Mouse (Mus musculus): ENCODE measurements around the gene Ppara. TPM values are rescaled to one million over a fixed set of nuclear protein-coding genes. Genes with fewer than 3 reads are reported as not detected.

Ppara gene
- total RNA-seq (2021) (10 to 100 TPM; 37.2 to 48.9 TPM), polyA plus RNA-seq (2012; rRNA removed) (6.3 and 8.5 TPM in 2 replicates)
- long read RNA-seq, partial matches to known transcripts: 1 of 6 reads
- long read RNA-seq, other reads (novel, unspliced or antisense): 2 of 6 reads

GRCm38 (mm10) chr15:85734571-85735033, at the start of gene Ppara:
TSS of gene Ppara (plus strand) at chr15:85734983.
- peak; percentile 64 for DNase-seq

DNA sequence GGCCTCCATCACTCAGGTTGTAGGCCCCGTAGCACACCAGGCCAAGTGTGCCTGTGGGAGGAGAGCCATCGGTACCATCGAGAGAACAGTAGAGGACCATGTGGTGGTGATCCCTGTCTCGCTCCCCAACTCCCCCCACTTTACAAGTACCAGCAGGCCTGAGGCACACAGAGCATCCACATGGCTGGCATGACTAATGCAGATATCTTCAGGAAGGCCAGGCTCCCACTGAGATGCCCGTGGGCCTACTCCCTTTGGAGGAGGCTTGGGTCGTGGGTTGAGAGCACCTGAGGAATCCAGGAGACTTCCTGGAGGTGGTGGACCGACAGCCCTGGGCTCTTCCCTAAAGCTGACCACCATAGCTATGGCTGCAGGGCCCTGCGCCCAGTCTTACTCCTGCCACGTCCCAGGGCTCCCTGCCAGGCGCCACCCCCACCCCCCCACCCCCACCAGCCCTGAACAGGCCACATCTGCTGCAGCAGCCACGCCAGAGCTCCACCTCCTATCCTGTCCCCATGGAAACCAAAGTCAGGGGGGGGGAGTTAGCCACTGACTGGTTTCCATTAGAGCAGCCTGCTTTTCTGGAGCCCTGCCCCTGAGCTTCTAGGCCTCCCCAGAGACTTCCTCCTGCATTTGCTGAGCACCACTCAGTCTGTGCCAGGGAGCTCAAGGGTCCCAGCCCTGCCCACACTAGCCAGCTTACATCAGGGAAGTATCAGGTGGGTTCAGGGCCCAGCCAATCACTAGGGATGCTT, 48.0 kb upstream of the Ppara start:
- DNase-seq: peak; percentile 84

GRCm38 (mm10) chr15:85687630-85688410, 47.0 kb upstream of the Ppara start:
- peak; percentile 38 for DNase-seq

GRCm38 (mm10) chr15:85688734-85689133, 46.0 kb upstream of the Ppara start:
- DNase-seq: peak; percentile 29

GRCm38 (mm10) chr15:85689523-85689922, 45.3 kb upstream of the Ppara start:
- no peak for DNase-seq

- peak; percentile 27 for DNase-seq
These were observed 44.7 kb upstream of the Ppara start for GRCm38 (mm10) chr15:85690058-85690457.

DNA sequence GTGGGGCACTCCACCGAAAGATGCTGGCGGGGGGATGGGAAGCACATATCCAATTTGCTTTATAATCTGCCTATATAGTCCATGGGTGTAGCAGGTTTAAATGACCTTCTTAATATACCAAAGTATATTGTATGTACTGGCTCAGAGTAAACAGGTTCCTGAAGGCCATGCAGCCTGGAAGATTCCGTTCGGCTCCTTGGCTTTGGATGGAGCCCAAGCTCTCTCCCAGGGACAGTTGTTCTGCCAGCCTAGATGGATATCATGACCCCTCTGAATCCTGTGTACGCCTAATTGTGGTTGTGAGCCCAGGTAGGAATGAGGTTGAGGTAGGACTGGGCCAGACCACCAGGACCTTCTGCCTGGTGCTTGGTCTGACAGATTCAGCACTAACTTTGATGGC, 43.9 kb upstream of the Ppara start:
- DNase-seq: peak; percentile 67

DNA sequence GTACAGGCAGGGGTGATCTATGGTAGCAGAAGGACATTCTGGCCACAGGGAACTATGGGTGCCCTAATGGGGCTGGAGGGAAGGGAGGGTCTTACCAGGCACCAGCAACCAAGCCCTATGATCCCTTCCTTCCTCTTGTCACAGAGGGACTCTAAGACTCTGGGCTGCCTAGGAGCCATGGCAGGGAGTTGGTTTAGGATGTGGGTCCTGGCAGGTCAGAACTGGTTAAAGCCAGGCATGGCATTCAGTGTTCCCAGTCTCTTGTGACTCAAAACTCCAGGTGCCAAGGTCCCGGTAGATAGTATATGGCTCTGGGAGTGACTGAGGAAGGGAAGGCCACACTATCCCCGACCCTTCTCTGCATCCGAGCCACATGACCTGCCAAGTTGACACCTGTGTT, 41.7 kb upstream of the Ppara start:
- DNase-seq: peak; percentile 33

DNA sequence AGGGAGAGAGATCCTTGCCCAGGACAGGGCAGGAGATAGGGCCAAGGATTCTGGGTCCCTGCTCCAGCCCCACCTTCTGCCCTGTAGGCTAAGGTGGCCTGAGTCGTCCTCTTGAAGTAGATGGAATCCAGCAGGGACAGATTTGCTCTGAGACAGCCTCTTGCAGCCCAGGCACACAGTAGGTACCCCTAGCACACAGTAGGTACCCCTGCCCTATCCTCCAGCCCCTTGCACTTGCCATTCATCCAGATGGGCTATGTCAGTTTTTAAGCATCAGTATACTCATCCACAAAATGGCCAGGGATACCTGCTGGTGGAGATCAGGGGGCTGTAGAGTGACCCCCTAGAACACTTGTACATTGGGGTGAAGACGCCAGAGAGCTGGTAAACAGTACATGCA, 41.0 kb upstream of the Ppara start:
- peak; percentile 30 for DNase-seq

DNA sequence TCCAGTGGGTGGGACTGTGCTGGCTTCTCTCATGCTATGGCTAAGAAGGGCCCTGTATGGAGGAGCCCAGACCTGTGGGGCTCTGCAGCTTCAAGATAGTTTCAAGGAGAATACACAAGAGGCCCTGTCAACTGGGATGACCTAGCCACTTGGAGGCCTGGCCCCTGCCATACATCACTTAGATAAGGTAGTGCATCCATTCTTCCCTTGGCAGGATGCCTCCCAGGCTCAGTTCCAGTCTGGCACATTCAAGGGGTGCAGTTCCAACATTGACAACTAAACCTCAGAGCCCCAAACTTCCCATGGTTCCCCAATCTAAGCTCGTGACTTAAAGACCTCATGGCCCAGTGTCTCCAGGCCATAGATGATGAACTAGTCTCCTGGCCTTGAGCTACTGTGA, 40.4 kb upstream of the Ppara start:
- peak; percentile 79 for DNase-seq

DNA sequence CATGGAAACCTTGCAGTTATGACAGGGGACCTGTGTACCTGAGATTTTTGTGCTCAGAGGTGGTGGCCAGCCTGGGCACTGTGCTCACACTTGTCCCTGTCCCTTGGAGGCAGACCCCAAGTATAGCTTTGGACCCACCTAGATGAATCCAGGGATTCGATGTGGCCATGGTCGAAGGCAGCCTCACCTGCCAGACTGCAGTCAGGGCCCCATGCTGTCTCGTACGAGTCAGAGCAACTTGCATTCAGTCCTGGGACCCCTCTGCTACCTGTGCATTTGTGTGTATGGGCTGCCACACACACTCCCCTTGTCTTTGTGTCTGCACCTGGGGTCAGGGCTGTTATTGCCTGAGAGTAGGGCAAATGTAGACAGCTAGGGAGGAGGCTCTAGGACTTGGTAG, 39.5 kb upstream of the Ppara start:
- no peak for DNase-seq

DNA sequence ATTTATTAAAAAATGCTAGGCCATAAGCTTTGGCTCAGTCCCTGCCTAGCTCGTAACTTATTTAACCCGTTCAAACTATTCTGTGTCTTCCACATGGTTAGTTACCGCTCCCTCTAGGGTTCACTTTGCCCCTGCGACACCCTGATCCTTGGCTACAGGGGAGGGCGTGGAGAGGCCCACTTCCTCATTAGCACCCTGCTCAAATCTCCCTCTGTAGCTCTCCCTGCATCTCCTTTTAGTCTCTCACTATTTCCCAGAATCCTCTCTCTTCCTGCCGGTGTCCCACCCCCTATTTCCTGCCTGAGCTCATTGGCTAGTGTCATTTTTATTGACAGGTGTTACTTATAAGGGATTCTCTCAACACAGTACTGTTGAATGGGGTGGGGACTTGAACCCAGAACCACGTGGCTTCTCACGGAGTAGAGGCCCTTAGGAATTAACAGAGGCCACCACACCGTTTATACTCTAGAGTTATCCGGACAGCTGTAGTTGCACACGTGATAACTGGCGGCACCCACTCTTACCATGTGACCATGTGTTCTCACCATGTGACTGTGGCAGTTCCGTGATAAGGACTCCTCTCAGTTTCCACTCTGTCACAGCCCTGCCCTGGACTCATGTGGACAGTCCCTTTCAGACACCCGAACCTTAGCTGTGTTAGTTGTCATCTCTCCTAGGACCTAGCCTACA, 36.3 kb upstream of the Ppara start:
- DNase-seq: peak; percentile 37

DNA sequence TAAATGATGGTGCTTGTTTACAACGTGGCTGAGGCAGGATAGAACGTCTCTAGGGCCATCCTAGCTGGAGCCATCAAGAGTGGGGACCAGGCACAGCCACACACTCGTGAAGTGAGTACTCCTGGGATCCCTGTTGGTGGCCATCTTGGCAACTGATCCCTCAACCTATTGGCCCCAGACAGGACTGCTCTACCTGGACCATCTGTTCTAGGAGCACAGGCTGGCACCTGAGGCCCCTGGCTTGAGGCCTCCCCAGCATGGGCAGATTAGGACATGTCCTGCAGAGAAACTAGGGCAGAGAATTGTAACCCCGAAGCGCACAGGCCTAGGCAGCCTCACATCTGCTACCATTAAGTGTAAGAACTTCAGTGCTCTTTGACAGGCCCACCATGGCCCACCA, 35.3 kb upstream of the Ppara start:
- peak; percentile 33 for DNase-seq

GRCm38 (mm10) chr15:85699862-85700501, 34.8 kb upstream of the Ppara start:
- peak; percentile 63 for DNase-seq

DNA sequence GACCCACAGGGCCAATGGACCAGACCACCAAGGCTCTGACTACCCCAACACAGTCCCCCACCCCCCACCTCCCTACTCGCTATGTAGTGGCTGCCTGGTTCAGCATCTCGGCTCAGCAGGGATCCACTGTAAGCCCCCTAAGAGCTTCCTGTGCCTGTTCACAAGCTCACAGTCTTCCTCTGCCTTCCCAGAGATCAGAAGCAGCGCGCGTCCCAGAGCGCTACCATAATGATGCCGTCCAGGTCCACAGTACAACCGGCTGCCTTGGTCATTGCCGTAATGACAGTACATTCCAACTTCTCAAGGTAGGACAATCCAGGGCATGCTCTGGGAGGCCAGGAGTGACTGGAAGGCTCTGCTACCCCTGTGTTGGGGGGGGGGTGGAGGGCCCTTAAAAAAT, 34.1 kb upstream of the Ppara start:
- DNase-seq: peak; percentile 42

DNA sequence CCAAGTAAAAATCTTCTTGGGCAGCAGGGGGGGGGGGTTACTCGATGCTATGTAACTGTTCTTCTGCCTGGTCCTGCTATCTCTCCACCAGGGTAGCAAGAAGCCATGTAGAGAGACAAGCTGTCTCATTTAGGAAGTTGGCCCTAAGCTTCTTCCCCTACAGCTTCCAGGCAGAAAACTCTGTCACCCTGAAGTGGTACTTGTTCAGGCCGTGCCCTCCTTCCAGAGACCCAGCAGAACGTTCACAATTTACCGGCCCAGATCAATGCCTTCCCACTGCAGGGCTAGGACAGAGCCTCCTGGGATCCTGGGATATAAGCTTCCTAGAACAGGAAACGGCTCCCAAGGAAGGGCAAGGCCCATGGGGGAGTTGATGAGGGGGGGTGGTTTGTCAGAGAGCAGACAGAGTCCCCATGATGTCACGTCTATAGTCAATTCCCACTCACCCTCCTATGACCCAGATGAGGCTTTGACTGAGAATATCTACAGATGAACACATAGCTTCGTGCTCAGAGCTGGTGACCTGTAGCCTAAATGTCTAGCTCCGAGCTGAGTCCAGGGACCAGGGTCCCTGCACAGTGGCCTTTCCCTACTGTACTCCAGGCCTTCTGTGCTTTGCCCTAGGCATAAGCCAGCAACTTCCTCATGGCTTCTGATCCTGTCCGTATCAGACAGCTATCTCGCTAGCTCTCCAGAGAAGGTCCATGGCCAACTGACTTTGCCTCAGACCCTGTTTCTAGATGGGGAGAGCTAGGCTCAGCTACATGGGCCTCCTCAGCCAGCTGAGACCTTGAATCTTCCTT, 33.5 kb upstream of the Ppara start:
- peak; percentile 42 for DNase-seq

DNA sequence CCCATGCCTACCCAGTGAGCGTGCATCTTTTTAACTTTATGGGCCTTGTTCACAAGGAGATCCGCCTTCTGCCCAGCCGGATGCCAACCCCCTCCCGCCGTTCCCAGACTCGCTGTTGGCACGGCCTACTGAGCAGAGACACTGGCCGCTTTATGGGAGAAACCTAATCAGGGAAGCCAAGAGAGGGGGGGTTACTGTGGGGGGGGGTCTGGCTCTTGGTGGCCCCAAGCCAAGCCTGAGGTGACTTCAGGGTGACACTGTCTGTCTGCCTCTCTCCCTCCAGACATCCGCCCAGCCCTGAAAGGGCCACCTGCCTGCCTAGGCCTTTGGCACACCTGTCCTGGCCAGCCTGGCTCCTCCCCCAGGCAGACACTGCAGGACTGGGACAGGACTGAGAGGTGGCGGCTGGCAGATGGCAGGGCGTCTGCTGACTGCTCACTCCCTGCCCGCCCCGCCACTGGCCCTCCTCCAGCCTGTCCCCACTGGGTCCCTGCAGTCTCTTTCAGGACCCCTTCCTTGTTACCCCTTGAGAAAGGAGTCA, 32.3 kb upstream of the Ppara start:
- peak; percentile 73 for DNase-seq

DNA sequence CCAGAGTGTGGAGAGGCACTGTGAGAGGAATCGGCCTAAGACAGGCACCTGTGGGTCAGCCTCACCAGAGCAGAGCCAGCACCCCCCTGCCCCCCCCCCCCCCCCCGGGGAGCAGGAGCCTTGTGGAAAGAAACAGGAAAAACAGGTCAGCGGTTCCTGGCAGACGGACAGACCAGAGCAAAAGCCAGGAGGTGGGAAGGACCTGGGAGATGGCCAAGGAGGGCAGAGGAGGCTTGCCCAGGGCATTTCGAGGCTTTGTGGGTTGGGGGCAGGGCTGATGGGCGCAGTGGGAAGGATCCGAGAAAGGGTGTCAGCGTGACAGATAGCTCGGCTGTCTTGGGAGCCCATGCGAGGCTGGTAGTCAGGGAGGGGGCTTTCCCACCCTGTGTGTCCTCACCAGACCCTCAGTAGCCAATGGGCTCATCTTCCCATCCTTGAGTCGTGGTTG, 31.6 kb upstream of the Ppara start:
- peak; percentile 88 for DNase-seq

DNA sequence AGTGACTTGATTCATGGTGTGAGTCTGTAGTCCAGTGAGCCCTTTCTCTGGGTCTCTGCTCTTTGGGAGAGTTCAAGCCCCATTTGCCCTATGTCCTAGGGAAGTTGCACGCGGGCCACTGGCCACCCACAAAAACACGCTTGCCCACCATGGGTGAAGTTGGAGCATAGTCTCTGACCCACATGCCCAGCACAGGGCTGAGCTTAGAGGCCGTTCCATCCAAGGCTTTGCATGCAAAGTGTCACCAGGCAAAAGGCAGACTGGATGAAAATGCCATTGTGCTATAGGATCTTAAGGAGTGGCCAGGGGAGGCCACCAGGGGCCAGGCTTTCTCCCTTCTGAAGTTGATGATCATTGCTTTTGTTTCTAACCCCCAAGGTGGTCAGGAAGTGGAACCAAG, 30.9 kb upstream of the Ppara start:
- no peak for DNase-seq

- peak; percentile 49 for DNase-seq
These were observed 30.3 kb upstream of the Ppara start for GRCm38 (mm10) chr15:85704341-85705012.

All from adrenal gland, adult 2 months (tissue).